Mouse (Mus musculus) brain, embryonic 14.5 days (tissue): ENCODE data around the gene Olfr1283.

Source experiments
- CTCF ChIP-seq: fragments of 200-500 bp; IDR thresholded peaks from 2 replicates; pipeline ENCODE4 v1.5.1; 2012; ENCODE audit warnings: inconsistent platforms, mild to moderate bottlenecking, moderate library complexity, borderline replicate concordance; ENCODE audit not compliant: insufficient read depth, insufficient read length; ENCODE audit errors: extremely low read depth
- POLR2A ChIP-seq: fragments of 200-500 bp; IDR thresholded peaks from 2 replicates; pipeline ENCODE4 v1.6.1; 2012; ENCODE audit warnings: mild to moderate bottlenecking, inconsistent platforms, borderline replicate concordance; ENCODE audit not compliant: poor library complexity, insufficient read depth, insufficient read length, severe bottlenecking; ENCODE audit errors: extremely low read depth

- TF ChIP-seq CTCF = no peak
- no peak for TF ChIP-seq POLR2A
These were observed 30.6 kb upstream of the Olfr1283 start, which contains the start of gene Olfr1282 for GRCm38 (mm10) chr2:111335976-111336375.
